Mouse (Mus musculus) lung, postnatal 10 days (tissue): Measurements from ENCODE around the gene Nova2.

Experiments used
- DNase-seq: peaks from one replicate; pipeline ENCODE4 v3.0.0; 2021

Nova2 gene

DNA sequence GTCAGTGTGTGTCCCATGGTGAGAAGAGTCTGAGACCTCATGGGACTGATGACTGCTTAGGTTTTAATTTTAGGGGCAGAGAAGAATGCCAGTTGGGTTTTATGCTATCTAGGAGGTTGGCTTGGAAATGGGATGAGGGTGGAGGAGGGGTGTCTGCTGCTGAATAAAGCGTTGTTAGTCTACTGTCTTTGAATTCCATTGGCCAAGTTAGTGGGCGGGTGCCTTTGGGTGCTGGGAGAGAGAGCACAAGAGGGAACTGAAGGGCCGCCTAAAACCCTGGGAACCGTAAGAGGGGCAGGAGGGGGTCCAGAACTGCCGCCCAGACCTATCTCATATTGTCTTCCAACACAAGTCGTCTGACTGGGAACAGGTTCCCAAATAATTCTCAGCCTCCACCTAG, 63.1 kb downstream of the Nova2 start:
- no peak for DNase-seq

DNA sequence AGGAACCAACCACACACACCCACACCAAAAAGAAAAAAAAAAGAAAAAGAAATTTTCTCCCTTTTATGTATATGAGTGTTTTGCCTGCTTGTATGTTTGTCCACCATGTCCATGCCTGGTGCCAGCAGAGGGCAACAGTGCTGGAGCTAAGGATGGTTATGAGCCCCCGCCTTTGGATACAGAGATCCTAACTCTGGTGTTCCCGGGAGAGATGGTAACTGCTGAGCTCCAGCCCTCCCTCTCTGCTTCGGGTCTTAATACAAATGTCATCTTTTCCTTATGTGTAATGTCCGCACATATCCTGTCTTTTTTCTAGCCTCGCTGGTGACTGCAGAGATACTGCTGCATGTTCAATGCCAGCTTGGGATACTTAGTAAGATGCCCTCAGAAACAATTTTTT, 64.3 kb downstream of the Nova2 start:
- DNase-seq, result no peak

DNA sequence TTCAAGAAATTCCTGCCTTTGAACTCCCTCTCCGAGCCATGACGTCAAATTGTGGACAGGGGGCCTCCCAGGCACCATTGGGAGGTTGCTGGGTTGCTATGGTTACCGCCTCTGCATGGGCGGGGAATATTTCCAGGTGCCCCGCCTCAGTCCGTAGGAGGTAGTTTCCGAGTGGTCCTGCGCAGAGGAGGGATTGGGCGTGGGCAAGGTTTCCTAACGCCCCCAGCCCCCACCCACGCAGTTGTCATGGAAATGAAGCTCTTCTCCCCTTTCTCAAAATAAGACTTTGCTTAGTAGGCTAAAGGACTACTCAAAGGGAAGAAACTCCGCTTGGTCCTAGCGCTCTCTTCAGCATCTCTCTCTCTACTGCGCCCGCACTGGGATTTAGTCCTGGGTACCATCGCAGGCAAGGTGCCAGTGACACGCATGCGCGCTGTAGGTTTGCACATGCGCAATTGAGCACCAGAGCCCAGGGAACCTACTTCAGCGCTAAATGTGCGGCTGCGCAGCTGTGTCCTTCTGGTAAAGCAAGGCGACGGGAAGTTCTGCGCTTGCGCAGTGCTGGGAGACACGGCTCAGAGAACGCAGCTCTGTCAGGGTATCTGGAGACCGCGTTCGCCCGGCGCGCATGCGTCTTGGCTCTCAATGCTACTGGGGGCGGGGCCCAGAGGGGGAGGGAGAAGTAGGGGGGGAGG, 65.1 kb downstream of the Nova2 start, which contains the start of gene Mypop:
Gene Mypop (plus strand): TSS at position 645 of the 695 bp plus-strand sequence.
- peak; percentile 99 for DNase-seq

DNA sequence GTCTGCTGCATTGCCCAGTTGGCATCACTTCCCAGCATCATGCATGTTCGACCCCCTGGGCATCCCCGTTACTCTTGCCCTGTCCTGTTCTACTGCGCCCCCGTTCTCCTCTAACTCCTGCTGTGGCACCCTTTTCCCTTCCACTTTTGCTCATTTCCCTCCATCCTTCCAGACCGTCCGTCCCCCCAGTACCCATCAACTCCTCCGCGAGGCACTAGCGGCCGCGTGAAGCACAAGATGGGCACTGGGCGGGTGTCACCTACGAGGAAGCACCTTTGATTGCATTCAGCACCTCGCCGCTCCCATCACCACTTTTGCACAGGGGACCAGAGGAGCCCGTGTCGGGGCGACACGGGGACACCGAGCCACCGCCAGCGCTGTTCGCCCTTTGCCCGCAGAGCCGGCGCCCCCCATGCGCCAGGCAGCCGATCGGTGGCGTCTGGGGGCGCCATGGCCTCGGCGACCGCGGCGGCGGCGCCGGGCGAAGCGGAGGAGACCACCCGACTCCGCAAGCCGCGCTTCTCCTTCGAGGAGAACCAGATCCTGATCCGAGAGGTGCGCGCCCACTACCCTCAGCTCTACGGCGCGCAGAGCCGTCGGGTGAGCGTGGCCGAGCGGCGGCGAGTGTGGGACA, 66.1 kb downstream of the Nova2 start:
- DNase-seq, result no peak

DNA sequence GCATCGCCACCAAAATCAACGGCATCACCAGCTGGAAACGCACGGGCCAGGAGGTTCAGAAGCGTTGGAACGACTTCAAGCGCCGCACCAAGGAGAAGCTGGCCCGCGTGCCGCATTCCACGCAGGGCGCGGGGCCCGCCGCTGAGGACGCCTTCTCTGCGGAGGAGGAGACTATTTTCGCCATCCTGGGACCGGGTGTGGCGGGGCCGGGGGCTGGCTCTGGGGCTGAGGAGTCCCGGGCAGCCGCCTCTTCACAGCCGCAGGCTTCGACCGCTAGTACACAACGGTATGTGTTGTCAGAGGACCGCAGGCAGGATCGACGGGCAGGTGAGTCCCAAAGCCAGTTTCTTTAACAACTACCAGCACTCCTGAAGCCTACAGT, 66.6 kb downstream of the Nova2 start:
- DNase-seq, result peak; percentile 36

DNA sequence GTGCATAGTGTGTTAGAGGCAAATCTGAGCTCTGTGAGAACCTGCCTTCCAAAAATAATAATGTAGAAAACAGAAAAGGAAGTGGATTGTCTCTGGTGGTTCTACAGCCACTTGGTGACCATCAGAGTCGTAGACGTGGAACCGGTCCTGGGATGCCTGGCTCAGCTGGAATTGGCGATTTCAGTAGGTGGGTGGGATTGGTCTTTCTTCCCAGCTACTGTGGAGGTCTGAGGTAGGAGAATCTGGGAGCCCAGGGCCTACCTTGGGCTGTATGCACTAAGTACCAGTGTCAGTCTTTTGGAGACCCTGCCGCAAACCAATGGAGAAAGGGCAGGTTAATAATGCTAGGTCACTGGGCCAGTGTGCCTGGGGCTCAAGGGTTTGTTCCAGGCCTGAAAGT, 67.3 kb downstream of the Nova2 start:
- no peak for DNase-seq

DNA sequence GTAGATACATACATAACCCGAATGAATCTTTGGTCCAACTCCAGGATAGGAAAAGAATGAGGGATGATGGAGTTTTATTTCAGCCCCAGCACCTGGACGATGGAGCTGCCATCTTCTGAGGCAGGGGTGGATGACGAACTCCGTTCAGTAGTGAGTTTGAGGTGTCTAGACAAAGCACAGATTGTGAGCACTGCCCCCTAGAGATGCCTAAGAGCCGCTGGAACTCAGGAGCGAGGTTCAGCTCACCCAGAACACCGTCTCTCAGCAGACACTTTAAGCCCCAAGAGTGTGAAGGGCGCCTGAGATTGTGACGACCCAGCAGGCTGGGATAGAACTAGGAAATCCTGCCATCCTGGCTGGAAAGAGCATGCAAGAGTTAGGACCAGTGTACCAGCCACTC, 73.1 kb downstream of the Nova2 start:
- DNase-seq, result no peak

DNA sequence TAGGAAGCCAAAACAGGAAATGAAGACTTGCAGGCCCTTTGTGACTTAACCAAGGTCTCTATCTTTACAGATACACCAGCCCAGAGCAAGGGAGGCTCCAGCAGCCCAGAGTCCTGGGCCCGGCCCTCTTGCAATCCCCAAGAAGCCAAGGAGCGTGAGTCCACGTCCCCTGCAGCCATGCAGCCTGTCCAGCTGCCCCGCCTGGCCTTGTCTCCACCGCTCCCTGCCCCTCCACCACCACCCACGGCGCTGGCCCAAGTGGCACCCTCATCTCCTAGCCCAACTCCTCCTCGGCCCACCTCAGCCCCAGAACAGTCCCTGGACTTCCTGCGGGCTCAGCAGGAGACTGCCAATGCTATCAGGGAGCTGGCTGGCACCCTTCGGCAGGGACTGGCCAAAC, 74.7 kb downstream of the Nova2 start:
- DNase-seq, result peak; percentile 27

DNA sequence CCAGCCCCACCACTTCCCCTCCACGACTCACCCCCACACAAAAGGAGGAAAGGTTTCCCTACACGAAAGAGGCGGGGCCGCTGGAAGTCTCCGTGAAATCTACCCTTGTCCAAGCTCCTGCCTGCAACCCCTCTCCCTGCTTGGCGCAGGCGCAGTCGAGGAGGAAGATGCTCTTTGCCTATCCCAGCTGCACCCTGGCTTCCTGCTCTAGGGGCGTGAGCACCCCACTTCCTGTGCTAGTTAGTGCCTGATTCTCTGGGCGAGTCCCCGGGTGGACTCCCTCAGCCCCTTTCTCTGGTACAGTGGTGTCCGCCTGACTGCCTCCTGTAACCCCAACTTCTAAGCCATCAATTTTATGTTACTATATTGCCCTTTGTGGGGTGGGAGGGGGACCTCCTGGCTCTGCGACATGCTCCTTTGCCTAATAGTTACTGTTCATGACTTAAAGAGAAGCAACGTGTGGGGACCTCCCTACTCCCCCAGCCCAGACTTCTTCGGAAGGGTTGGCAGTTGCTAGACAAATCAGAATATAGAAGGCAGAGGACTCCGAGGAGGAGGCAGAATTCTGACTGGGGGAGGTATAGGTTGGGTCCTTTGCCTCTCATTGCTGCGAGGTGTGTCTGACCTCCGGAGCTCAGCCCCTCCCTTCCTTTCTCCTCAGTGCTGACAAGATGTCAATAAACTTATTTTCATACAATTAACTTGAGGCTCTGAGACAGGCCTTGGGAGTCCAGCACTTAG, 75.5 kb downstream of the Nova2 start:
- DNase-seq, result peak; percentile 87

DNA sequence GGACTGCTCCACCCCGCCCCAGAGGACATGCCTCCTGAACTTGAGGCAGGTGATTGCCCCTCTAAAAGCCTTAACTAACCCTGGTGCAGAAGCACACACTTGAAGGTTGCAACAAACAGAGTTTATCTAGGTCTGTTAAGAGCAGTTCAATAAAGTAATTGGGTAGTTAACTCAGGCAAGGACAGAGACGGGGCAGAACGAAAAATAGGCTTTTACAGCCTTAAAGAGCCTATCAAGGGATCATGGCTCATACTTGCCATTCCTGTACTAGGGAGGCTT, 76.1 kb downstream of the Nova2 start:
- DNase-seq, result no peak

DNA sequence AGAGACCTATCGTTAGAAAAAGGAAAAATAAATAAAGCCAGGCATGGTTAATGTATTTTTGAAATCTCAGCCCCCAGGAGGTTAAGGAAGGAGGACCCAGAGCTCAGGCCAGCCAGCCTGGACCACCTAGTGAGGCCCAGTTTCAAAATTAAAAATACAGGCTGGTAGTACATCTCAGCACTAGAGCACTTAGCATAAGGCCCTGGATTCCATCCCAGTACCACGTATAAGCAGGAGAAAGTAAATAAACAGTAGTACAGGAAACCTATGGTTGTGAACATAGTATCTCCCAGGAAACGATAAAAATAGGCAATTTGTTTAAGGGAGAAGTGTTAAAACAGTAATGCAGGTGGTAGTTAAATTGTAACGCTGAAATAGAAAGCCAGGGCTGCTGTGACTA, 76.4 kb downstream of the Nova2 start:
- no peak for DNase-seq

DNA sequence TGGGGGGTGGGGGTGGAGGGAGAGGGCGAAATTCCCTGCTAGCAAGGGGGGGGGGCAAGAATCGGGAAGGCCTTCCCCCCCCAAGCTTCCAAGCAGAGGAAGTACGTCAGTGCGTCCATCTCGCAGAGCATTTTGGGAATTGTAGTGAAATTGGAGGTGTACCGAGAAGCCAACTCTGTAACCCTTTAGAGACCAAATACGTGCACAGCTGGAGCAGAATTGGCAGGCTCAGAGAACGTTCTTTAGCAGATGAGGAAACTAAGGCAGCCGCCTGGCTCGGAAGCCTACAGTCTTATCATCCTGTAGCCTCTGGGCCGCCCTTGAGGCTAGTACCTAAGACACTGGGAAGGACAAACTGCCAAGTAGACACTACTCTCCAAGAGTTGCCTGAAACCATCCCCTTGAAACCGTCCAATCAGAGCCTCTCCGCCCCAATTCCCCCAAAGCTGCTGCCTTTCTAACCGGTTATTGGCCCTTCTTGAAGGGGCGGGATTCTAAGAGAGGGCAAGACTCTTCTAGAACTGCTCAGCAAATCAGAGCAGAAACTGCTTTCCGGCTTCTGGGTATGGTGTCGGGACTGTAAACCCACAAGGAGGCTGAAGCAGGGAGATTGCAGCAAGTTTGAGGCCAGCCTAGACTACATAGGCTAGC, 77.3 kb downstream of the Nova2 start:
- peak; percentile 89 for DNase-seq

DNA sequence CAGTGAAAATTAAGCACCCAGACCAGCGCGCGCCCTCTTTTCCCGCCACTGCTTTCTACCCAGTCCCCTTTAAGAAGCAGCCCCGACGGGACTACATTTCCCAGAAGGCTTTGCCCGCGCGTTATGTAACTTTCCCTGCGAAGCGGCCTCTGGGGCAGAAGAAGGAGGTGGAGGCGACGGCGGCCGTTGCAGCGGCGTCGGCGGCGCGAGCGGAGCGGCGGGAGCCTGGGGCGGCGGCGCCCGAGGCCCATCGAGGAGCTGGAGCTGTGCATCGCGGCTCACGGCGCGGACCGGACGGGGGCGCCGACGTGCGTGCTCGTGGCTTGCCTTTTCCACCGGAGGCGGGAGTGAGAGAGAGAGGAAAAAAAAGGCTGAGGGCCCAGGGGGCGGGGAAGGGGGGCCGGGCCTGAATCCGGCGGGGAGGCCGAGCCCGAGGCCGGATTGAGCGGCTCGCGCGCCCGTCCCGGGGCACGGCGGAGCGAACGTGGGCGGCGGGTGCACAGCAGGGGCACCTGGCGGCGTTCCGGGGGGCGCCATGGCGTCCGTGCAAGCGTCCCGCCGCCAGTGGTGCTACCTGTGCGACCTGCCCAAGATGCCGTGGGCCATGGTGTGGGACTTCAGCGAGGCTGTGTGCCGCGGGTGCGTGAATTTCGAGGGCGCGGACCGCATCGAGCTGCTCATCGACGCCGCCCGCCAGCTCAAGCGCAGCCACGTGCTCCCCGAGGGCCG, 78.4 kb downstream of the Nova2 start, which contains the start of gene Irf2bp1:
Gene Irf2bp1 (plus strand): TSS at position 143 of the 729 bp plus-strand sequence.
- DNase-seq, result peak; percentile 97

DNA sequence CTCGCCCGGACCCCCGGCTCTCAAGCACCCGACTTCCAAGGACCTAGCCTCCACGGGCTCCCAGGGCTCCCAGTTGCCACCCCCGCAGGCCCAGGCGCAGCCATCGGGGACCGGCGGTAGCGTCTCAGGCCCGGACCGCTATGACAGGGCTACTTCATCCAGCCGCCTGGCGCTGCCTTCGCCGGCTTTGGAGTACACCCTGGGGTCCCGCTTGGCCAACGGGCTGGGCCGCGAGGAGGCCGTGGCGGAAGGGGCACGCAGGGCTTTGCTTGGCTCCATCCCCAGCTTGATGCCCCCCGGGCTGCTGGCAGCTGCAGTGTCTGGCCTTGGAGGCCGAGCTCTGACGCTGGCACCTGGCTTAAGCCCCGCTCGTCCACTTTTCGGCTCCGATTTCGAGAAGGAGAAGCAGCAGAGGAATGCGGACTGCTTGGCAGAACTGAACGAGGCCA, 79.0 kb downstream of the Nova2 start:
- DNase-seq, result peak; percentile 34

DNA sequence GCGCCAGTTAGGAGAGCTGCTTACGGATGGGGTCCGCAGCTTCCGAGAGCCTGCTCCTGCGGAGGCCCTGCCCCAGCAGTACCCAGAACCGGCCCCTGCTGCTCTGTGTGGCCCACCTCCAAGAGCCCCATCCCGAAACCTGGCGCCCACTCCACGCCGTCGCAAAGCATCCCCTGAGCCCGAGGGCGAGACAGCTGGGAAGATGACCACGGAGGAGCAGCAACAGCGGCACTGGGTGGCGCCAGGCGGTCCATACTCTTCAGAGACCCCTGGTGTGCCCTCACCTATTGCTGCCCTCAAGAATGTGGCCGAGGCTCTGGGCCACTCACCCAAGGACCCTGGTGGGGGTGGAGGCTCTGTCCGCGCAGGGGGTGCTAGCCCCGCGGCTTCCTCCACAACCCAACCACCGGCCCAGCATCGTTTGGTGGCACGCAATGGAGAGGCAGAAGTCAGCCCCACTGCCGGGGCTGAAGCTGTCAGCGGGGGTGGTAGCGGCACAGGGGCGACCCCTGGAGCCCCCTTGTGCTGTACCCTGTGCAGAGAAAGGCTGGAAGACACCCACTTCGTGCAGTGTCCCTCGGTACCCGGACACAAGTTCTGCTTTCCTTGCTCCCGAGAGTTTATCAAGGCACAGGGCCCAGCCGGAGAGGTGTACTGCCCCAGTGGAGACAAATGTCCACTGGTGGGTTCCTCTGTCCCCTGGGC, 79.9 kb downstream of the Nova2 start:
- DNase-seq, result no peak

DNA sequence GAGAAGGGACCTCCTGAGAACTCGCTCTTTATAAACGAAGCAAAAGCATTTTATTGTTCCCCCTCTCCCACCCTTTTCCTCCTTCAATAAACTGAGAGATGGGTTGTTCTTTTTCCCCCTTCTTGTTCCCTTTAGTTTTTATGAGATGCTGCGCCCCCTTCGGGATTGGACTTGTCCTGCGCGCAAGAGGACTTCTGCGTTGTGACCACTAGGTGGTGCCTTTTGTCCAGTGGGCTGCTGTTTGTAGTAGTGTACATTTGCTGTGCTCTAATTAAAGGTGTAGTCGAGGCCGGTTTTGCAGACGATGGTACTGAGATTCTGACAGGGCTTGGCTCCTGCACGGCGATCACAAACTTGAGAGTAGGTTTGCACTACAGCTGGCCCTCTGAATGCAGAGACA, 80.8 kb downstream of the Nova2 start:
- DNase-seq, result peak; percentile 92

DNA sequence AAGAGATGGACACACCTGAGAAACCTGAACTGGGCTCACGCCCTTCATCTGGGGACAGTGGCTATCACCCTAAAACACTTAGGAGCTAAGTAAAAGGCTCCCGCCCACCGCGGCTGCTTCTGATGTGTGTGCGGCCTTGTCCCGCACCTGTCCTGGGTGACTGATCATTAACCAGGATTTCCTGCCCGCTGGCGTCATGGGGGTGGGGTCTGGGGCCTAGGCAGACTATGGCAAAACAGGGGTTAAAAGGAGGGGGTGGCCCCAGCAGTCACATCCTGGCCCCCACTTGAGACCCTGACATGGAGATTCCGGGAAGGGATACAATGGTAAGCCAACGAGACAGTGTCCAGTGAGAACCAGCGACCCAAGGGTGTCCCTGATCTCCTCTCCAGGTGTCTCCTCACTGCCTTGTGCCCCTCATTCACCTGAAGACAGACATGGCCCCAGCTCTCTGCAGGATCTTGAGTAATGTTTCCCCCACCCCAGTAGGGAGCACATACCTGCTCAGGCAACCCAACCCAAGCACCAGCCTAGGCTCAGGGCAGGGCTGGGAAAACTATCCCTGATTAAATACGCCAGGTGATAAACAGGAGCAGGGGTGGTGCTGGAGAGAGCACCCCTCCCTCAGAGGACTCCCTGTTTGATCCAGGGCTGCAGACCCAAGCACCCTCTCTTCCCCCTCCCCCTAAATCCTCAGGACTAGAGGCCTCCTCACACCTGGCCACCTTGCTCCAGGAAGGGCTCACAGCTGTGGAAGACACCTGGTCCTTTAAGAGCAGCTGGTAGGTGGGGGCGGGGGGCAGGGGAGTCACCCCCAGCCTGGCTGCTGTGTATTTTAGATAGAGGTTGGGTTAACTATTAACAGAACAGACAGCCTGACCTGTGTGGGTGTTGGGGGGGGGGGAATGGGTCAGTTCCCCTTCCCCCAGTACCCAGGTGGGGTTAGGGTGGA, 81.6 kb downstream of the Nova2 start:
- no peak for DNase-seq

DNA sequence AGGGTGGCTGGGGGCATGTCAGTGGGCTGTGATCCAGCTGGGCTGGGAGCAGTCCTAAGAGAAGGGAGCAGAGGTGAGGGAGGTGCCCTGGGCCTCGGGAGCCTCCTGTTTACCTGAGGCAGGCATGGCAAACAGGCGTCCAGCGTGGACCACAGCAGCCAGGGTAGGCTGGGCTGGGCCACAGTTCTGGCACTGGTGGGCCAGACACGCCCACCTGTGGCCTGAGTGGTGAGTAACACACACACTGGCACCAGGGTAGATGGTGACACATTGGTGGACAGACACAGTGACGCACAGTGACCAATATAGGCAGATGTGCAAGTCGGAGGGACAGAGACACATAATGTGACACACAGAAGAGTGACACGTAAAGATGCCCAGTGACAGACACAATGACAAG, 84.9 kb downstream of the Nova2 start:
- DNase-seq, result no peak

DNA sequence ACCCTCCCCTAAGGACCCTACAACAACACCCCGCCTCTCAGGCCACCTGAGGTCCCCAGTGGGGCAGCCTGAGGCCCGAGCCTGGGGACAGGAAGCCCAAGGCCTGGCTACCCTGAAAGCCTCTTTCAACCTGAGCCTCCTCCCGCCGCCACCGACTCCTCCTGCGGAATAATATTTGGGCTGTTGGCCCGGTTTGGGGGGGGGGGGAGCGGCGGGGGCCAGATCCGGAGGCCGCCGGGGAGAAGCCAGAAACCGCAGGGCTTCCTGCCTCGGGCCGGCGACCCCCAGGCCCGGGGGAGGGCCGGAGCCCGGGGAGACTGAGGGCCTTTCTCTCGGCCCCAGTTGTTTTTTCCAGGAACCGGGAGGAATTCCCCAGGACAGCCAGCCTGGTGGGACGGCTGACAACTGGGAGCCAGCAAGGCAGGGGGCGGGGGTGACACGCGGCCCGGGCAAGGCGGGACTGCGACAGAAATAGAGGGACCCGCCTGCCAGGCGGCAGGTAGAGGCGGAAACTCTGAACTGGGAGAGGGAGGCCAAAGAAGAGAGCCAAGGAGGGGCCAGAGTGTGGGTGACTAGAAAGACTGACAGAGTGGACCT, 86.4 kb downstream of the Nova2 start:
- peak; percentile 62 for DNase-seq

DNA sequence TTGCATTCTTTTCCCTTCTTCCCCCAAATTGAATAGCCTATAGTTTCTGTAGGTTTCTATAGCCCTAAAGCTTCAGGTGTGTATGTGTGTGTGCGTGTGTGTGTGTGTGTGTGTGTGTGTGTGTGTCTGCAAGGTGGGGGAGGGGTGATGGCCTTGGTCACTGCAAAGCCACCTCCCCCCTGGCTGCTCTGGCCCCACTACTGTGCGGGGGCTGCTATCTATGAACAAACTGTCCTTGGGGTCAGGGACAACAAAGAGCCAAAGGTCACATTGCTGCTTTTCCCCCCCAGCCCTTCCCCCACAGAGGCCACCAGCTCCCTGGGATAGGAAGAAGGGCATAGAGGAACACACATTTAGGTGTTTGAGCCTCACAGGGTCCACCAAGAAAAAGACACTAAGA, 87.2 kb downstream of the Nova2 start:
- no peak for DNase-seq

DNA sequence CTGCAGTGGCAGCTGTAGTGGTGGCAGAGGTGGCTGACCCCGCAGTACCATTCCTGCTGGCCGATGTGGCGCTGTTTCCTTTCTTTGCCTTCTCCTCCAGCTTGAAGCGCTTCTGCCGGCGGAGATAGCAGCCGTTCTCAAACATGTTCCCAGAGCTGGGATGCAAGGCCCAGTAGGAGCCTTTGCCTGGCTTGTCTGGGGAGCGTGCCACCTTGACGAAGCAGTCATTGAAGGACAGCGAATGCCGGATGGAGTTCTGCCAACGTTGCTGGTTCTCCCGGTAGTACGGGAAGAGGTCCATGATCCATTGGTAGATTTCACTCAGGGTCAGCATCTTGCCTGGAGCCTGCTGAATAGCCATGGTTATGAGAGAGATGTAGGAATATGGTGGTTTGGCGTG, 88.8 kb downstream of the Nova2 start:
- DNase-seq, result no peak
